Comparison of ENCODE assay signal across 25 mouse cellular contexts in genomic region chr3:131628265-131628664, GRCm38 (mm10).
"Had no signal": no experiment of that assay in that cellular context is flagged by ENCODE, and none has a peak within 500 bp of the region (broad histone marks: within the 10 kb centered on the region; RNA-seq: fewer than 3 reads in every experiment).

No protein-coding gene starts in this region.

- H3K27ac ChIP-seq: gastrocnemius, adult 2 months; heart, adult 2 months; hindbrain, embryonic 10.5 days; hindbrain, embryonic 12.5 days; hindbrain, embryonic 14.5 days; intestine, embryonic 15.5 days; layer of hippocampus, adult 2 months; left cerebral cortex, adult 2 months; limb, embryonic 10.5 days; limb, embryonic 12.5 days had no signal

- H3K4me3 ChIP-seq: gastrocnemius, adult 2 months; heart, adult 2 months; hindbrain, embryonic 10.5 days; hindbrain, embryonic 12.5 days; intestine, embryonic 15.5 days; layer of hippocampus, adult 2 months; left cerebral cortex, adult 2 months; limb, embryonic 10.5 days; limb, embryonic 12.5 days had no signal

- H3K9ac ChIP-seq: hindbrain, embryonic 12.5 days; hindbrain, embryonic 14.5 days; intestine, embryonic 15.5 days; limb, embryonic 12.5 days had no signal

- H3K9me3 ChIP-seq: hindbrain, embryonic 10.5 days; hindbrain, embryonic 12.5 days; intestine, embryonic 15.5 days; limb, embryonic 10.5 days; limb, embryonic 12.5 days had no signal

- H3K27me3 ChIP-seq: hindbrain, embryonic 12.5 days; intestine, embryonic 15.5 days; limb, embryonic 12.5 days had no signal

- H3K4me1 ChIP-seq: hindbrain, embryonic 10.5 days; hindbrain, embryonic 12.5 days; intestine, embryonic 15.5 days; limb, embryonic 10.5 days; limb, embryonic 12.5 days had no signal

- DNase-seq: gastrocnemius, adult 2 months; gastrocnemius, postnatal 10 days; gastrocnemius, postnatal 25 days; heart, adult 2 months; heart, postnatal 10 days; heart, postnatal 4 days; kidney, adult 18-20 months; kidney, adult 8-10 months; kidney, postnatal 10 days; kidney, postnatal 25 days; kidney, postnatal 4 days; liver had no signal

- ATAC-seq: hindbrain, embryonic 16.5 days; inflammation-experienced regulatory T-cells, adult 6 months; intestine, embryonic 15.5 days; intestine, postnatal 0 days had no signal

- H3K4me2 ChIP-seq: heart, embryonic 11.5 days; hindbrain, embryonic 12.5 days; hindbrain, embryonic 14.5 days; intestine, embryonic 15.5 days; limb, embryonic 12.5 days; liver, embryonic 11.5 days had no signal
